Mouse (Mus musculus): ENCODE measurements around the gene Etv5.

- TF ChIP-seq GATA1 (IDR thresholded peaks at IDR 0.05; ENCODE audit: borderline replicate concordance, low read length) (no peak), CTCF (IDR thresholded peaks at IDR 0.05; ENCODE audit: low read depth, low read length) (no peak), GATA2 (IDR thresholded peaks at IDR 0.05; ENCODE audit: borderline replicate concordance, low read depth, low read length) (no peak), TAL1 (conservative IDR thresholded peaks at IDR 0.05; ENCODE audit: low read depth, low read length) (no peak)
Measured at GRCm38 (mm10) chr16:22408642-22409360, 30.7 kb downstream of the Etv5 start.

Measured in G1E (cell line).